Mouse (Mus musculus): ENCODE results near the gene Rgs6. TPM values are rescaled to one million over a fixed set of nuclear protein-coding genes. Genes with fewer than 3 reads are reported as not detected.

The Rgs6 gene
- polyA plus RNA-seq, 1 experiment from 2014 or later, result 11.5 TPM

DNA sequence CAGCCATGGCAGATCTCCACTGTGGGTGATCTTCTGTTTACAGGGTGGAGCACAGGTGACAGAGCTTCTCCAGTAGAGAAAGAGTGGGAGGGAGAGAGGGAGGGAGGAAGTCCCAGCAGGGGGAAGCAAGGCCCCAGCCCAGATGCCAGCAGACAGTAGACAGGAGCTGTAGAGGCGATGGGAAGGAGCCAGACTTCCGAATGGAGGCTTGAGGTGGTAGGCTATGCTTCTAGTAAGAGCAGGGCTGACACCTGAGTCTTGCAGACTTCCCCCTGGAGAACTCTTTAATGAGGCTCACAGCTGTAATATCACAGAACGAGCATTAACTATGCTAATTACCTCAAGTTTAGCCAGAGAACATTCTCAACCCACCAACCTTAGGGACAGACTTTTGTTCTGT is 613.6 kb downstream of the Rgs6 start:
- no peak overlapping the region for H3K4me3 ChIP-seq (ENCODE audit: low read length)
- no peak overlapping the region for H3K4me2 ChIP-seq (ENCODE audit: low read depth, low read length)
- H3K9me3 ChIP-seq (replicated peaks; ENCODE audit: control insufficient read depth, low read length), result no peaks in the 10 kb centered on the region
- no peak overlapping the region for H3K9ac ChIP-seq (ENCODE audit: low read length)
- 44% methylated on average over 3 of the region's 3 CpGs for WGBS
- peaks cover 3% of the 10 kb centered on the region for H3K4me1 ChIP-seq (ENCODE audit: control insufficient read depth, insufficient read depth, low read length)
- H3K27ac ChIP-seq (ENCODE audit: low read length), result no peak overlapping the region
- H3K36me3 ChIP-seq (ENCODE audit: control insufficient read depth, insufficient read depth), result no peaks in the 10 kb centered on the region
- ATAC-seq (replicated peaks; ENCODE audit: extremely low read depth, insufficient read depth, low FRiP score), result no peak
- no peaks in the 10 kb centered on the region for H3K27me3 ChIP-seq (ENCODE audit: control insufficient read depth, insufficient read depth, low read length)

DNA sequence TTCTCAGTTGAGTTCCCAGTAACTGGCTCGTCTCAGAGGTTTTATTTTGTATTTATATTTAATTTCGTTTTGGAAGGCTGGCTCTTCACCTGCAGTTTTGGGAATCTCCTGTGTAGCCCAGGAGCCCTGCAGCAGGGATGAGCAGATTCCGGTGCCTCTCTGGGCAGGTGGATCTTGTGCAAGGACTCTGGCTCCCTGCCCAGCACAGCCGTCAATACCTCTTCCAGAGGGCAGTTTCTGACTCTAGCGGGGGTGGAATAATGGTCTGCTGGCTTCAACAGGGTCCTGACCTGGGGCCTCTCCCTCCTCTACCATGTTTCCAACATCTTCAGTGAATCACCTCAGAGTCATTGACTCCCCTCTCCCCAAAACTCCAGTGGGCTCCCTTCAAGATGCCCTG is 616.3 kb downstream of the Rgs6 start:
- Histone ChIP-seq H3K27me3 (ENCODE audit: control insufficient read depth, insufficient read depth, low read length) (no peaks in the 10 kb centered on the region), H3K4me1 (ENCODE audit: control insufficient read depth, insufficient read depth, low read length) (peaks cover 16% of the 10 kb centered on the region), H3K27ac (ENCODE audit: low read length) (no peak overlapping the region), H3K9ac (ENCODE audit: low read length) (no peak overlapping the region), H3K9me3 (replicated peaks; ENCODE audit: control insufficient read depth, low read length) (no peaks in the 10 kb centered on the region), H3K36me3 (ENCODE audit: control insufficient read depth, insufficient read depth) (no peaks in the 10 kb centered on the region), H3K4me2 (ENCODE audit: low read depth, low read length) (no peak overlapping the region), H3K4me3 (ENCODE audit: low read length) (no peak overlapping the region)
- WGBS, result 54% methylated on average over 5 of the region's 5 CpGs
- no peak for ATAC-seq (replicated peaks; ENCODE audit: extremely low read depth, insufficient read depth, low FRiP score)

DNA sequence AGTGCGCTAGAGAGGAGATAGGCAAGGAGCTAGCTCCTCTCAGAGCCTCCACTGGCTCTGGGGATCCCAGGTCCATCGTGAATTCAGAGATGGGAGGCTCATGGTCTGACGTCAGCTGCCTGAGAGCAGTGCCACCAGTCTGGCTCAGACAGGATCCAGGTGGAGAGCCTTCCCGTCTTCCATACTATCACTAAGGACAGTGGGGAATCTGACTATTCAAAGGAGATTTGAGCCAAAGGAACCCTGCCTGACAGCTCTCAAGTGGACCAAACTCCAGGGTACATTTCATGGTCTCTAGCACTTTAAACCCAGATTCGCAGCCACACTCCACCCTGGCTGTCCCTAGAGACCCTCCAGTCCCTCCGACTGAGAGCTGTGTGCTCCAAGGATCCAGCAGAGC is 618.8 kb downstream of the Rgs6 start:
- H3K9ac ChIP-seq (ENCODE audit: low read length), result no peak overlapping the region
- no peaks in the 10 kb centered on the region for H3K27me3 ChIP-seq (ENCODE audit: control insufficient read depth, insufficient read depth, low read length)
- H3K27ac ChIP-seq (ENCODE audit: low read length), result no peak overlapping the region
- 53% methylated on average over 6 of the region's 6 CpGs for WGBS
- no peak overlapping the region for H3K4me3 ChIP-seq (ENCODE audit: low read length)
- no peaks in the 10 kb centered on the region for H3K36me3 ChIP-seq (ENCODE audit: control insufficient read depth, insufficient read depth)
- no peak for ATAC-seq (replicated peaks; ENCODE audit: extremely low read depth, insufficient read depth, low FRiP score)
- H3K4me2 ChIP-seq (ENCODE audit: low read depth, low read length), result no peak overlapping the region
- H3K9me3 ChIP-seq (replicated peaks; ENCODE audit: control insufficient read depth, low read length), result no peaks in the 10 kb centered on the region
- peaks cover 30% of the 10 kb centered on the region for H3K4me1 ChIP-seq (ENCODE audit: control insufficient read depth, insufficient read depth, low read length)

DNA sequence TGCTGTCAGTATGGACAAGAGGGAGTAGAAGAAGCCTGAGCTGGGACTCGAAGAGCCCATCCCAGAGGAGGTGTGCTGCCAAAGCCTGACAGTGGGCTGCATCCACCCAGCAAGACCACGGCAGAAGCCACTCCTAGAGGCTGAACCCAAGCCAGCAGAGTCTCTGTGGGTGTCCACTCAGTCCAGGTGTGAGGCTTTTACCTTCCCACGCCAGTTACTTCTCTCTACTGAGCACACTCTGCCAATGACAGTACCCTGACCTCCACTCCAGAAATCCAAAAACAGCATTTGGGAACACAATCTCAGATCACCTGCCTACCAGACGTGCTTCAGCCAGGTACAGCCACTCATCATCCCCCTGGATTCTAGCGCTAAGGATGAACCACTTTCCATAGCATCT is 619.4 kb downstream of the Rgs6 start:
- Histone ChIP-seq H3K9me3 (replicated peaks; ENCODE audit: control insufficient read depth, low read length) (no peaks in the 10 kb centered on the region), H3K9ac (ENCODE audit: low read length) (no peak overlapping the region), H3K4me2 (ENCODE audit: low read depth, low read length) (no peak overlapping the region), H3K36me3 (ENCODE audit: control insufficient read depth, insufficient read depth) (no peaks in the 10 kb centered on the region), H3K27me3 (ENCODE audit: control insufficient read depth, insufficient read depth, low read length) (no peaks in the 10 kb centered on the region), H3K4me1 (ENCODE audit: control insufficient read depth, insufficient read depth, low read length) (peaks cover 33% of the 10 kb centered on the region), H3K4me3 (ENCODE audit: low read length) (no peak overlapping the region), H3K27ac (ENCODE audit: low read length) (no peak overlapping the region)
- 73% methylated on average over 5 of the region's 5 CpGs for WGBS
- no peak for ATAC-seq (replicated peaks; ENCODE audit: extremely low read depth, insufficient read depth, low FRiP score)

DNA sequence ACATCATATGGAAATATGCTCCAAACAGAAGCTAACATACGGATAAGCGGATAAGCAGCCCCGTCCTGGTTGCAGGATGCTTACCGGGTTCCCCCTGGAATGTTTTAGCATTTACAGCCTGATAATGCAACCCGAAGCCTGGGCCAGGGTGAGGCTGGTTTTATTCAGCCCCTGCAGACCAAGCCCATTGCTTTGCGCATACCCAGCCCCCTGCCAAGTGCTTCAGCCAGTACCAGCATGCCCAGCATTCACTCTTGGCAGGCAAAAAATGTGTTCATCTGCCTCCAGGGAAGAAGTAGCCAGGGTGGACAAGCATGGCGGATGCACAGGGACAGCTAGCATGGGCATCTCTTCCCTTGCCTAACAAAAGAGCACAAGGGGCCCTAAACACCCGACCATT is 619.9 kb downstream of the Rgs6 start:
- no peak overlapping the region for H3K4me3 ChIP-seq (ENCODE audit: low read length)
- no peak for ATAC-seq (replicated peaks; ENCODE audit: extremely low read depth, insufficient read depth, low FRiP score)
- H3K9ac ChIP-seq (ENCODE audit: low read length), result no peak overlapping the region
- H3K4me1 ChIP-seq (ENCODE audit: control insufficient read depth, insufficient read depth, low read length), result peaks cover 33% of the 10 kb centered on the region
- H3K27me3 ChIP-seq (ENCODE audit: control insufficient read depth, insufficient read depth, low read length), result no peaks in the 10 kb centered on the region
- 59% methylated on average over 8 of the region's 8 CpGs for WGBS
- H3K4me2 ChIP-seq (ENCODE audit: low read depth, low read length), result no peak overlapping the region
- no peaks in the 10 kb centered on the region for H3K36me3 ChIP-seq (ENCODE audit: control insufficient read depth, insufficient read depth)
- H3K9me3 ChIP-seq (replicated peaks; ENCODE audit: control insufficient read depth, low read length), result no peaks in the 10 kb centered on the region
- H3K27ac ChIP-seq (ENCODE audit: low read length), result no peak overlapping the region

DNA sequence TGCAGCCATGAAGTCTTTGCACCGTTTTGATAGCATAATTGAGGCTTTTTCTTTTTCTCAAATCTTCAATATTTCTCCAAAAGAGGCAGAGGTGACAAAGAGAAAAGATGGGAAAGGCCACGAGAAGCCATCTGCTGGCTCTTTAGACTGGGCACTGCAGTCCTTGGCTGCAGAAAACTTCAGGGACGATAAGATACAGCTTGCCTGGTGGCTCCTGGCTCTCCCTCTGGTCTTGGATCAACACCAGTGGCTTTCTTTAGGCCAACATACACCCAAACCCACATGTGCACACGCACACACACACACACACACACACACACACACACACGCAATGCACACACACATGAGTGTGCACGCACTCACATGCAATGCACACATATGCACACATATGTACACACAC is 620.7 kb downstream of the Rgs6 start:
- no peak for ATAC-seq (replicated peaks; ENCODE audit: extremely low read depth, insufficient read depth, low FRiP score)
- no peaks in the 10 kb centered on the region for H3K36me3 ChIP-seq (ENCODE audit: control insufficient read depth, insufficient read depth)
- no peak overlapping the region for H3K4me3 ChIP-seq (ENCODE audit: low read length)
- peaks cover 33% of the 10 kb centered on the region for H3K4me1 ChIP-seq (ENCODE audit: control insufficient read depth, insufficient read depth, low read length)
- no peaks in the 10 kb centered on the region for H3K9me3 ChIP-seq (replicated peaks; ENCODE audit: control insufficient read depth, low read length)
- no peaks in the 10 kb centered on the region for H3K27me3 ChIP-seq (ENCODE audit: control insufficient read depth, insufficient read depth, low read length)
- H3K9ac ChIP-seq (ENCODE audit: low read length), result no peak overlapping the region
- H3K27ac ChIP-seq (ENCODE audit: low read length), result peak overlapping the region; percentile 68
- 57% methylated on average over 6 of the region's 6 CpGs for WGBS
- H3K4me2 ChIP-seq (ENCODE audit: low read depth, low read length), result no peak overlapping the region

DNA sequence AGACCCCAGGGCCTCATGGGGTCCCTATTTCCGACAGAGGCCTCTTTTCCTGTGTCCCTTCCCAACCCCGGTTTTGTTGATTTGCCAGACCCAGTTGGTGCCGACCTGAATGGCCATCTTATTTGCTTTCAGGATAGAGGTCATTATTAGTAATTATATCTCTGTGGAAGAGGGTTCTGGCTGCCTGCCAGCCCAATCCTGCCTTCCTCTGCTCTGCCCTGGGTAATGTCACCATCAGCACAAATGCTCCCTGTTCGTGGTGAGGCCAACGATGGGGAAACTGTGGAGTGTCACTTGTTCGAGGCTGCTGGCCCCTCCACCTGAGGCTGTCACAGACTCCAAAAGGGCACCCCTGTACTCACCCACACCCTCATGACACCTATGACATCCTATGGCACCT is 621.4 kb downstream of the Rgs6 start:
- Histone ChIP-seq H3K4me3 (ENCODE audit: low read length) (no peak overlapping the region), H3K9ac (ENCODE audit: low read length) (no peak overlapping the region), H3K9me3 (replicated peaks; ENCODE audit: control insufficient read depth, low read length) (no peaks in the 10 kb centered on the region), H3K4me2 (ENCODE audit: low read depth, low read length) (no peak overlapping the region), H3K36me3 (ENCODE audit: control insufficient read depth, insufficient read depth) (no peaks in the 10 kb centered on the region), H3K4me1 (ENCODE audit: control insufficient read depth, insufficient read depth, low read length) (peaks cover 37% of the 10 kb centered on the region), H3K27me3 (ENCODE audit: control insufficient read depth, insufficient read depth, low read length) (no peaks in the 10 kb centered on the region), H3K27ac (ENCODE audit: low read length) (peak overlapping the region; percentile 82)
- WGBS, result 9% methylated on average over 6 of the region's 6 CpGs
- ATAC-seq (replicated peaks; ENCODE audit: extremely low read depth, insufficient read depth, low FRiP score), result peak; percentile 66

DNA sequence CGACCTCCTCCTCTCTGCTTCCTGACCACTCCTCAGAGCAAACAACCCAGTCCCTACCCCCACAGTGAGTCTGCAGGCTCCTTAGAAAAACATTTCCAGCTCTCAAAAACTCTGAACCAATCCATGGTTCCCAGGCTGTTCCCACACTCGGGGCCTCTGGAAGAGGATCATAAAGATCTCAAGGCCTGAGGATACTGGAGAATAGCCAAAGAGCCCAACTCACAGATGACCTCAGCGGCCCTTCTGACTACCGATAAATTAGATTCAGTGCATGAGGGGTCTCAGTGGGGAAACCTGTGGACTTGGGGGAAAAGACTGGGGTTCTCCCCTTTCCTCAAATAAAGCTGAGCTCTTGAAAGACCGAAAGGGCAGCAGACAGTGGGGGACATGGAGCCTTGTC is 622.2 kb downstream of the Rgs6 start:
- H3K4me3 ChIP-seq (ENCODE audit: low read length), result no peak overlapping the region
- H3K4me1 ChIP-seq (ENCODE audit: control insufficient read depth, insufficient read depth, low read length), result peaks cover 38% of the 10 kb centered on the region
- H3K27me3 ChIP-seq (ENCODE audit: control insufficient read depth, insufficient read depth, low read length), result no peaks in the 10 kb centered on the region
- H3K27ac ChIP-seq (ENCODE audit: low read length), result peak overlapping the region; percentile 25
- no peak overlapping the region for H3K4me2 ChIP-seq (ENCODE audit: low read depth, low read length)
- H3K9ac ChIP-seq (ENCODE audit: low read length), result no peak overlapping the region
- no peaks in the 10 kb centered on the region for H3K9me3 ChIP-seq (replicated peaks; ENCODE audit: control insufficient read depth, low read length)
- no peak for ATAC-seq (replicated peaks; ENCODE audit: extremely low read depth, insufficient read depth, low FRiP score)
- H3K36me3 ChIP-seq (ENCODE audit: control insufficient read depth, insufficient read depth), result no peaks in the 10 kb centered on the region
- WGBS, result 56% methylated on average over 5 of the region's 5 CpGs

DNA sequence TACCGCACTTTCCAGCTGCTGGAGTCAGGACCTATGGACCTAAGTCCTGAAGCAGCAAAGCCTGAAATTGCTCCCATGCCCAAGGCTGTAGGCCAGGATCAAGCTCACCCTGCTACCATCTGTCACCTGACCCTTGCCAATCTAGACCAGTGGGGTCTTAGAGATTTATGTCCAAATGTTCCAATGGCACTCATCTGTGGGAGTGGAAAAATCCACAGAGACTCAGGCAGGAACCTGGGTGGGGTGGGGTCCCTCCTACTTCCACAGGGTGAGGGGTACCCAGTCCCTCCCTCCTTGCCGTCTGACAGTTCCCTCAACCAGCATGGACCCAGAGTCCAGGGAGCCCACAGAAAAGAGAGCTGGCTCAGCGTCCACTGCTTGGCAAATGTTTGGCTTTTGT is 622.6 kb downstream of the Rgs6 start:
- no peak overlapping the region for H3K9ac ChIP-seq (ENCODE audit: low read length)
- peaks cover 38% of the 10 kb centered on the region for H3K4me1 ChIP-seq (ENCODE audit: control insufficient read depth, insufficient read depth, low read length)
- H3K4me2 ChIP-seq (ENCODE audit: low read depth, low read length), result no peak overlapping the region
- no peaks in the 10 kb centered on the region for H3K36me3 ChIP-seq (ENCODE audit: control insufficient read depth, insufficient read depth)
- no peaks in the 10 kb centered on the region for H3K9me3 ChIP-seq (replicated peaks; ENCODE audit: control insufficient read depth, low read length)
- H3K27ac ChIP-seq (ENCODE audit: low read length), result no peak overlapping the region; the same call in 1 of the 2 replicates
- no peak overlapping the region for H3K4me3 ChIP-seq (ENCODE audit: low read length)
- WGBS, result 84% methylated on average over 3 of the region's 3 CpGs
- no peaks in the 10 kb centered on the region for H3K27me3 ChIP-seq (ENCODE audit: control insufficient read depth, insufficient read depth, low read length)
- no peak for ATAC-seq (replicated peaks; ENCODE audit: extremely low read depth, insufficient read depth, low FRiP score)
